Mouse (Mus musculus) c-Kit-positive CD71-positive TER-119-negative erythroid progenitor cells, embryonic 14.5 days (primary cell): ENCODE results near the gene Mylk.

Experiments used
- DNase-seq: peaks from one replicate; pipeline ENCODE4 v3.0.0-alpha.2; 2013; ENCODE audit warnings: low read depth

Mylk gene

GRCm38 (mm10) chr16:34941915-34942314 is 196.9 kb downstream of the Mylk start:
- DNase-seq = no peak

GRCm38 (mm10) chr16:34946301-34946700 is 201.3 kb downstream of the Mylk start:
- no peak for DNase-seq

GRCm38 (mm10) chr16:34950935-34951334 is 205.9 kb downstream of the Mylk start:
- no peak for DNase-seq

GRCm38 (mm10) chr16:34952254-34952653 is 207.2 kb downstream of the Mylk start:
- DNase-seq = no peak

GRCm38 (mm10) chr16:34952798-34953197 is 207.8 kb downstream of the Mylk start:
- DNase-seq = no peak

GRCm38 (mm10) chr16:34953501-34953900 is 208.5 kb downstream of the Mylk start:
- no peak for DNase-seq

GRCm38 (mm10) chr16:34957487-34958230 is 212.6 kb downstream of the Mylk start:
- DNase-seq = no peak

GRCm38 (mm10) chr16:34958667-34959066 is 213.7 kb downstream of the Mylk start:
- no peak for DNase-seq

- DNase-seq = no peak
Observed at GRCm38 (mm10) chr16:34959261-34959660, 214.3 kb downstream of the Mylk start.

GRCm38 (mm10) chr16:34960243-34960642 is 215.2 kb downstream of the Mylk start:
- DNase-seq = no peak

GRCm38 (mm10) chr16:34960866-34961582 is 216.0 kb downstream of the Mylk start:
- DNase-seq = no peak

GRCm38 (mm10) chr16:34962322-34962721 is 217.3 kb downstream of the Mylk start:
- DNase-seq = no peak

GRCm38 (mm10) chr16:34963008-34963407 is 218.0 kb downstream of the Mylk start:
- DNase-seq = no peak

GRCm38 (mm10) chr16:34966620-34967081 is 221.6 kb downstream of the Mylk start:
- no peak for DNase-seq

- no peak for DNase-seq
Observed at GRCm38 (mm10) chr16:34967120-34967800, 222.2 kb downstream of the Mylk start.

- DNase-seq = no peak
Observed at GRCm38 (mm10) chr16:34968181-34968580, 223.2 kb downstream of the Mylk start.

- no peak for DNase-seq
Observed at GRCm38 (mm10) chr16:34972471-34972870, 227.5 kb downstream of the Mylk start.

- no peak for DNase-seq
Observed at GRCm38 (mm10) chr16:34975544-34975943, 230.5 kb downstream of the Mylk start.

GRCm38 (mm10) chr16:34976630-34977029 is 231.6 kb downstream of the Mylk start:
- no peak for DNase-seq

GRCm38 (mm10) chr16:34978018-34978417 is 233.0 kb downstream of the Mylk start:
- no peak for DNase-seq

GRCm38 (mm10) chr16:34981009-34981408 is 236.0 kb downstream of the Mylk start:
- DNase-seq = no peak

- DNase-seq = no peak
Observed at GRCm38 (mm10) chr16:34984203-34985030, 239.4 kb downstream of the Mylk start.
